Mouse (Mus musculus): ENCODE data around the gene Rps6ka1.
A peak's percentile ranks its signal among the peaks of the same experiment; 100 is the strongest.
"Not testable (repeated sequence)": the region's sequence is repeated elsewhere in the genome, so short reads cannot be mapped to it uniquely, and the experiment has no call there.

Rps6ka1 gene

DNA sequence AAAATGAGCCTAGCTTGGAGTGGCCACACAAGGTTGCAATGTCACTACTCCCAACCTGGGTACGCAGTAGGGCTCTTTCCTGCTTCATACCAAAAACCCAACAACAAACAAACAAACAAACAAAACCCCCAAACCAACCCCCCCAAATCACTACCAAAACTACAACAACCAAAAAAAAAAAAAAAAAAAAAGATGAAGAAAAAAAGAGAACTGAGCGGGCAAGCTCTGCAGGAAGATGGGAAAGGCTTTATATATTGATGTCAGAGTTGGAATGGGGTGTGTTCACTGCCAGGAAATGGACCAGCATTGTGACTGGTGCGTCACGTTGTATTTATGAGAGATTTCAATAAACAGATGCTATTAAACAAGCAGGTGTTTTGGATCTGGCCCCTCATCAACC is 33.0 kb downstream of the Rps6ka1 start:
- no peak for DNase-seq

DNA sequence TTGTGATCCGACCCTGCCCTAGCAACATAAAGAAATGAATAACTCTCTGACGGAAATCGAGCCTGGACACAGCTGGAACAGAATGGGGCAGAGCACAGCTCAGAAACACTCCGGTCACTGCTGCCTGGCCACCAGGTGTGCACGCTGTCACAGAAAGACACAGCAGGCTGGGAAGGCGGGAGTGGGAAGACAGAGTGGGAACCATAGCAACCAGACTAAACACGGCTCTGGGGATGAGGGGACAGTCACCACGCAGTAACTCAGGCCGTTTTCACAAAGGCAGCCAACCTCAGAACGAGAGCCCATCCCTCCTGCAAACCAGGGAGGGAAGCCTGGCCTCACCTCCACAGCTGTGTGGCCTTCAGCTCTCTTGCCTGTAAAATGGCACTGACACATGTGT is 34.0 kb downstream of the Rps6ka1 start:
- peak; percentile 24 for DNase-seq

DNA sequence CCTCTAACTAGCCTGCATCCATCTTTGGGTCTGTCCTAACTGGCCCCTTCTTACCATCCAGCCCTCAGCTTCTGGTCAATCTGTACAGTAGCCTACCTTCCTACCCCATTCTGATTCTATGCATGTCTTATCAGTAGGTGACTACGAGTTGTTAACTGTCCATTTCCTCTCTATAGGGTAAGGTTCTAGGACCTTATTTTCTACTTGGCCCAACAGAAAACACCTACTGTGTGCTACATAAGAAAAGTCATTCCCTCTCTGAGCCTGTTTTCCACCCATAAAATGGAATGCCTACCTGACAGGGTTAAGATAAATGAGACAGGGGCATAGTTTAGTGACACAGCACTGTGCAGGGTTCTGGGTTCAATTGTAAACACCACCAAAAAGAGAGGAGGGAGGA is 41.0 kb downstream of the Rps6ka1 start:
- DNase-seq: no peak

DNA sequence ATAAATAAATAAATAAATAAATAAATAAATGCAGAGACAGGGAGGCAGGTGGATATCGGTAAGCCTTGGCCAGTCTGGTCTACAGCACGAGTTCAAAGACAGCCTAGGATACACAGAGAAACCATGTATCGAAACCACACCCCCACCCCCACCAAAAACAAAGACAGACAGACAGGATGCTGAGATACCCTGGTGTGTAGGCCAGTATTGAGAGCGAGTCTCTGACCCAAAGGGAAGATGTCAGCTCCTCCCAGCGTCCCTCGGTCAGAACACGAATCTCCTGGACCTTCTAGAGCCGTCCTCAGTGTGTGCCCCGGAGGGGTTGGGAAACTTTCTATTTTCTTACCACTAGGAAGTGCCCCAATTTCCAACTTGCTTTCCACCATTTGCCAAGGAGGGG is 42.5 kb downstream of the Rps6ka1 start:
- no peak for DNase-seq

DNA sequence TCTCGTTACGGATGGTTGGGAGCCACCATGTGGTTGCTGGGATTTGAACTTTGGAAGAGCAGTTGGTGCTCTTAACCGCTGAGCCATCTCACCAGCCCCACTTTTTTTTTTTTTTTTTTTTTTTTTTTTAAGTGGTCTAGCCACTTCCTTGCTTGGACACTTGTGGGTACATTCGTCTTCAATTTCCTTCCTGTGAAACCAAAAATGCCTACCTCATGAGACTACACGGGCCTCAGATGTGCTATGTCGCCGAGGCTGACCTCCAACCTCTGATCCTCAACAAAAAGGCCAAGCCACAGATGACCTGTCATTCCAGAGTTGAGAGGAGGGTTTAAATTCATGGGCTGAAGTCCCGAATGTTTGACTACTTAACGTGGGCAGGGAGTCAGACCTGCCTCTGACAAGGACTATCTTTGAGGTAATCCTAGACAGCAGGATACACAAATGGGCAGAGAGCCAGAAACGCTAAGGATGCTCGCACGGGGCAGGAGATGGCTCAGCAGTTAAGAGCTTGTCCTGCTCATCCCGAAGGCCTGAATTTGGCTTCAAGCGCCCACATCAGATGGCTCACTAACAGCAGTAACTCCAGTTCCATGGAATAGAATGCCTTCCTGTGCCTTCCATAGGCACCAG is 43.3 kb downstream of the Rps6ka1 start:
- no peak for DNase-seq

DNA sequence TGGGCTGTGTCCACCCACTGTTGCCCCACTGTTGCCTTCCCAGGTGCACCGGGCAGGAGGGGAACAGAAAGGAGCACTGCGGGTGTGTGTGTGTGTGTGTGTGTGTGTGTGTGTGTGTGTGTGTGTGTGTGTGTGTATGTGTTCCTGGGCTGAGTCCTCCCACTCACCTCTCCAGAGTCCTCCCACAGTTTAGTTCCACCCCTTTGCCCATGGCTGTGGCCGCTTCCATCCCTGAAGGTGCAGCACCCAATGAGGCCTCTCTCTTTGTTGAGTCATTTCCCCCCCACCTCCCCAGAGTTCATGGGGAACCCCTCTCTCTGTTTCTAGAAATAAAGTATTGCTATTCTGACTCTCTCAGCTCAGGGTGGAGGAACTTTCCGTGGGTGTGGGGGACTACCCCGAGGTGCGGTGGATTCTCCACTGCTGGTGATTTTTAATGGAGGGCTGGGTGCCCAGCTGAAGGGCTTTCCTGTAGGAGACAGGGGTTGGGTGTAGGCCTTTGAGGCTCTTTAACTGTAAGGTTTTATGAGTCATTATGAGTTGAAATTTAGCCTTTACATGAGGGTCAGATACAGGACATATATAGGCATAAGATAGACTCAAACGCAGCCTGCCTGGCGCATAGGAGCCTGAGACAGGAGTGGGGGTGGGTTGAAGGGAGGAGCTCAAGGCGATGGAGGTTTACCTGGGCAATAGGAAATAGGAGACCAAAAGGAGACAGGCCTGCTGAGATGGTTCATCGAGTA is 44.4 kb downstream of the Rps6ka1 start:
- no peak for DNase-seq

DNA sequence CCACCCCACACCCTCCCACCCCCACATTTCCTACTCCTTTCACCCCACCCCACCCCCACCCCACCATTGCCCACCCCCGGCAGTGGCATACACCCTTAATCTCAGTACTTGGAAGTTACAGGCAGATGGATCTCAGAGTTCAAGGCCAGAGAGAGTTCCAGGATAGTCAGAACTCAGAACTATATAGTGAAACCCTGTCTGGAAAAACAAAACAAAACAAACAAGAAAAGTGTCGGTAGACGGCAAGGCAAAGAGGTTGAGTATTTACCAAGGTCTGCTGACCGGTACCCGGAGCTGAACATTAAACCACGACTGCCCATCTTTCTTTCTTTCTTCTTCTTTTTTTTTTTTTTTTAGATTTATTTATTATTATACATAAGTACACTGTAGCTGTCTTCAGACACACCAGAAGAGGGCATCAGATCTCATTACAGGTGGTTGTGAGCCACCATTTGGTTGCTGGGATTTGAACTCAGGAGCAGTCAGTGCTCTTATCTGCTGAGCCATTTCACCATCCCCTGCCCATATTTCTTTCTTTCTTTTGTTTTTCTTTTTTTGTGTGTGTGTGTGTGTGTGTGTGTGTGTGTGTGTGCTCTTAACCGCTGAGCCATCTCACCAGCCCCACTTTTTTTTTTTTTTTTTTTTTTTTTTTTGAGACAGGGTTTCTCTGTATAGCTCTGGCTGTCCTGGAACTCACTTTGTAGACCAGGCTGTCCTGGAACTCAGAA is 45.7 kb downstream of the Rps6ka1 start:
- not testable (repeated sequence) for DNase-seq

DNA sequence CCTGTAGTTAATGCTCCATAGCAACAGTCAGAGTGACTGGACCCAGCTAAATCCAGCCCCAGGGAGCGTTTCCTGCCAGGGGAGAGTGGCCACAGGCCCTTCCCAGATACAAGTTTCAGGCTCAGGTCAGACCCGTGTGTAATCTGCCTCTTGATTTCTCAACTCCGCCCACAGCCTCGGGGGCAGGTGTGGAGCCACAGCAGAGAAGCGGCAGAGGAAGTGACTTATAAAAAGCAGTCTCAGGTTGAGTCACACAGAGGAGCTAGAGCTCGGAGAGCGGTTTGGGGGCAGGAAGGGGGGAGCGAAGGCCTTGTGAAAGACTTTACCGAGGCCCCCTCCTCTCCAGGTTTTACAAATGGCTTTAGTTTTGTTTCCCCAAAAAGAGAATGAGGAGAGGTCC is 46.6 kb downstream of the Rps6ka1 start:
- DNase-seq: peak; percentile 60

DNA sequence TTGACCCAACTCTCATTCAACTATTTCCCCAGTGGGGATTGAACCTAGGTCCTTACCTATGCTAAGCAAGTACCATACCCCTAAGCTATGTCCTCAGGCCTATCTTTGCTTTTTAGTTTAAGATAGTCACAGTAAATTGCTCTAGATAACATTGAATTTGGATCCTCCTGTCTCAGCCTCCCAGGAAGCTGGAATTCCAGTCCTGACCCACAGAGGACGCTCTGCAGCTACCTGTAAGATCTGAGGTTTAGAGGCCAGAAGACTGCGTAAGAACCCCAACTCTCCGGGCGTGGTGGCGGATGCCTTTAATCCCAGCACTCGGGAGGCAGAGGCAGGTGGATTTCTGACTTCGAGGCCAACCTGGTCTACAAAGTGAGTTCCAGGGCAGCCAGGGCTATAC is 47.1 kb downstream of the Rps6ka1 start:
- DNase-seq: no peak

DNA sequence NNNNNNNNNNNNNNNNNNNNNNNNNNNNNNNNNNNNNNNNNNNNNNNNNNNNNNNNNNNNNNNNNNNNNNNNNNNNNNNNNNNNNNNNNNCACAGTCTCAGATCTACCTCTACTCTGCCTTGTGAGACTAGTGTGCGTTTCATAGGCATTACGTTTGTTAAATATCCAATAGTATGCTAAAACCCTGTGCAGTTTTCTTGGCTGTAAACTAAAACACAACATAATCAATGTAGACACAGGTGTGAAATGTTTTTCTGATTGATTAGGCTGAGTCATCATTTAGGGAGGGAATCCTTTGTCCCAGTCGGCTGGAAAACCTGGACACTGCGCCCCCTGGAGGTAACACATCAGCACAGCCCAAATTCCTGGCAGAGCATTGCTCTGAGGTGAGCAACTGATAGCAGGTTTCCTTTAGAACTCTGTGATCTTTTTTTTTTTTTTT is 48.2 kb downstream of the Rps6ka1 start:
- no peak for DNase-seq

DNA sequence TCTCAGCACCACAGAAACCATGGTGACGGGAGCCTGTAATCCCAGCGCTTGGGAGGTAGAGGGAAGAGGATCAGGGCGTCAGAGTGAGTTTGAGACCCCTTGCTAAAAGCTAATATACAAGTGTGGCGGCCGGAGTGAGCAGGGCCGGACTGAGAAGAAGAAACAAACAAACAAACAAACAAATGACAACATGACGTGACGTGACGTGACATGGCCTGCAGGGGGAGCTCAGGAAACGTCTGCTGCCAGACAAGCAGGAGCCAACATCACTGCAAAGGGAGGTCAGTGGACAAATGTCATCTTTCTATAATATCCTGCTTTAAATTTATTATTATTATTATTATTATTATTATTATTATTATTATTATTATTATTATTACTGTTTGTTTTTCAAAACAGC is 51.0 kb downstream of the Rps6ka1 start:
- no peak for DNase-seq

DNA sequence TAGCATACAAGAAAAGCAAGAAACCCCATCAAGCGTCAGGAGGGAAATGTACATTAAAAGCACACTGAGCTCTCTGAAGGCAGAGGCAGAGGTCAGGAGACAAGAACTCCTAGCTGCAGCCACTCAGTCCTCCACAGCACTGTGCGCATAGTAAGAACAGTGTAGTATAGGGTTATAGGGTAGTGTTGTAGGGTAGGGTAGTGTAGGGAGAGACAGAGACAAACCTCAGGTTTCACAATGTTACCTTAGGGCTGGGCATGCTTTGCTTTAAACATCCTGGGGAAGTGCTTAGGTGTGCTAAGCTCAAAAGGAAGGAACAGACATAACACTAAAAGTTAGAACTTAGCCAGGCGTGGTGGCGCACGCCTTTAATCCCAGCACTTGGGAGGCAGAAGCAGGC is 52.4 kb downstream of the Rps6ka1 start:
- no peak for DNase-seq

DNA sequence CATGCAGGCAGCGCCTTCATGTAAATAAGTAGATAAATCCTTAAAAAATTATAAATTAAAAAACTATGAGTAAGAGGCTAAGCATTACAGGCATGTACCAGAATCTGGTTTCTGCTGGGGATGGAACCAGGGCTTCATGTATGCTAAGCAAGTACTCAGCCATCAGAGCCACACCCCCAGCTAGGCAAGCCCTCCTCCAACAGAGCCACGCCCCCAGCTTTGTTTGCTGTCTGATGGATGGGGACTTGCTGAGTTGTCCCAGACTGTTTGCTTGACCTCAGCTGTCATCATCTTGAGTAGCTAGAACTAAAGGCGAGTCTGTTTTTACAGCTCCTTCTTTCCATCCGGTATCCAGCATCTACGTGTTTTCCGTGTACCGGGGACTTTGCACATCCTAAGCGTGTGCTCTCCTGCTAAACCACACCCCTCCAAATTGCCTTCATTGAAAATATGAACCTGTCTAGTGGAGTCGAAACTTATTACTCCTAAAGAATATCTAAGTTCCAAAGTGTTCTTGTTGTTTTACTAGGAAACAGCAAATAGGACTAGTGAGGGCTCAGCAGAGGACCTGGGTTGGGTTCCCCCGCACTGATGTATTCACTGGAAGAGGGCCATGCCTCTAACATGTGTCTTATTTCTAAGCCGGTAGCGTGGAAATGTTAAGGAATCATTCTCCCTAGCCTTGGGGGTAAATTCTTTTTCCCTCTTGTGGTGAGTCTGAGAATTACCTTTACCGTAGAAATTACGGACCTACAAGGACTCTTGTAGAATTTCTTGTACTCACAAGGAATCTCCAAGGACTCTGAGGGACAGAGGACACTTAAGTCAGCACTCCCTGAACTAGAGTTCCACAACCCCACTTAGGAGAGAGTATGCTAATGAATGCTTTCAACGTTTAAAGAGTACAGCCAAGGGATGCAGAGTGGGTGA is 54.4 kb downstream of the Rps6ka1 start:
- DNase-seq: no peak

DNA sequence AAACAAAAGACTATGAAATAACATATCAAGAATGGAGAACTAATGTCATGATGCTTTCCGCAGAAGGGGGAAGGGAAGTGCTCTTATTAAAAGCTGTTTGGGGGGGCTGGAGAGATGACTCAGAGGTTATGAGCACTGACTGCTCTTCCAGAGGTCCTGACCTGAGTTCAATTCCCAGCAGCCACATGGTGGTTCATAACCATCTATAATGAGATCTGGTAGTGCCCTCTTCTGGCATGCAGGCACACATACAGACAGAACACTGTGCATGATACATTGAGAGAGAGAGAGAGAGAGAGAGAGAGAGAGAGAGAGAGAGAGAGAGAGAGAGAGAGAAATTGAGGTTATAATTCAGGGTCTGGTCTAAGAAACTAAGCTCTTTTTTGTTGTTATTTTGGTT is 57.1 kb downstream of the Rps6ka1 start:
- no peak for DNase-seq

DNA sequence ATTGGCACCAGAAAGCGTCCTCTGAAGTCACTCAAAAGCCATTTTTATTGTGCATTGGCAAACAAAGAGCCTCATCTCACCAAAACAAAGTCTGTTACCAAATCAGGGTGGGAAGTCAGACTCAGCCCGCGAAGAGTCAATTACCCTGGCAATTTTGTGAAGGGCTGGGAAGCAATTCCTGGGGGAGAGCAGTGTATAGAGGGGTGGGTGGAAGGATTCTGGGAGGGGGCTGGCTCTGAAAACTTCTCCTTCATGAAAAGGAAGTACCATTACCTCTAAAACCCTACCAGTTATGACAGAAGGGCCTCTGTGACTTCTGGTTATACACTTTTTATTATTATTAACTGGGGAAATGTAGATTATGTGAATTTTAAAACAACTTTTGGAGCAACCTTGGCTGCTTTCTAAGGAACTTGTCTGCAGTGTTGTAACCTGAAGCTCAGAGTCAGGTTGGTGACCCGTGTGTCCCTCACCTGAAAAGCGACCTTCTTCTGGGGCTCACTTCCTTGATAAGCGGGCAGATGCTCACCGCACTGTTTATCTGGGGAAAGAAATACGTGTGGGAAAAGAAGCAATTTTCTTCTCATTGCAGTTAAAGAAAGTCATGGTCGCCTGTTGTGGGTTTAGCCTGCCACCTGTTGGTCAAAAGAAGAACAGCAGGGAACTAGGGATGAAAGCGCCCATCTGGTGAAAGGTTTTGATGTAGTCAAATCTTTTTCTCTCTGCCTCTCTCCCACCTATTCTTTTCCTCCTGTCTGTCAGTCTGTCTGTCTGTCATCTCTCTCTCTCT is 58.1 kb downstream of the Rps6ka1 start:
- peak; percentile 49 for DNase-seq

DNA sequence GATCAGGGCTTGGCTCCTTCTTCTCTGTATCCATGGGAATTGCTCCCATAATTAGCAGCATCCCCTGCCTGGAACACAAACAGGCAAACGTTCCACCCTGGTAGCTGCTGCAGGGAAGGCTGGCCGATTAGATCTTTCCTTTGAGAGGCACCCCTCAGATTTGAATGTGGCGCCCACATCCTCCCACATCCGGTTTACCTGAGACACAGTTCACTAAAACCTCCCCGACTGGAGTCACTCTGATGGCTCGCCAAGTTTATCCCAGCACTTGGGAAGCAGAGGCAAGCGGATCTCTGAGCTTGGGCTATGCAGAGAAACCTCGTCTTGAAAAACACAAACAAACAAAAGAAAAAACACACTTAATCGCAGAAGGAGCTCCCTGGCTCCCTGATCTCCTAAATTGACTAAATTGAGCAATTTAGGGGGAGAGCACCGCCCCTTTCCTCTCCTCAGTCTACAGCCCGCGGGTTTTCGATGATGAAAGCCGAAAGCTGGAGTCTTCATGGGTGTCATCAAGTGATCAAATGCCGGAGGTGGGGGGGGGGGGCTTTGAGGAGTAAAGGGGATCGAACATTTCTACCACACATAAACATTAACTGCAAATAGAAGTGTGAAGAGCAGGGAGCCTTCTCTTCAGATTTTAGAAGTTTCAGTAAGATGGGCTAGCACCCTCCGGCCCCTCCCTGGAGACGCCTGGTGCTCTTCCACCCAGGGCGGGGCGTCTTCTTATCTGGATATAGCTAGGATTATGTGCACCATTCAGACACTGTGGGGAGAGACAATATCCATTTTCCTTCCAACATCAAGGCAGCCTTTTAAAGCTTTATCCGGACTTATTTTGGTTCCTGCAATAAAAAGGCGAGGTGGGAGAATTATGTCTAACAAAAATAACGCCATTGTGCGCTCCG is 59.5 kb downstream of the Rps6ka1 start:
- no peak for DNase-seq

DNA sequence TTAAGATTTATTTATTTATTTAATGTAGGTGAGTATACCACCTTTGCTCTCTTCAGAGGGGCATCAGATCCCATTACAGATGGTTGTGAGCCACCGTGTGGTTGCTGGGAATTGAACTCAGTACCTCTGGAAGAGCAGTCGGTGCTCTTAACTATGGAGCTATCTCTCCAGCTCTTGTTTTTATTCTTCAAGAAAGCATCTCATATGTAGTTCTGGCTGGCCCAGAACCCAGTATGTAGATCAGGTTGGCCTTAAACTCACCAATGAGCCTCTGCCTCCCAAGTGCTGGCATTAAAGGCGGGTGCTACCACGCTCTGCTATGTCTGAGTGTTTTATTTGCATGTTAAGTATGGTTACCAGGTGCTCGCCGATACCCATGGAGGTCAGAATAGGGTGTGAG is 60.2 kb downstream of the Rps6ka1 start:
- no peak for DNase-seq

DNA sequence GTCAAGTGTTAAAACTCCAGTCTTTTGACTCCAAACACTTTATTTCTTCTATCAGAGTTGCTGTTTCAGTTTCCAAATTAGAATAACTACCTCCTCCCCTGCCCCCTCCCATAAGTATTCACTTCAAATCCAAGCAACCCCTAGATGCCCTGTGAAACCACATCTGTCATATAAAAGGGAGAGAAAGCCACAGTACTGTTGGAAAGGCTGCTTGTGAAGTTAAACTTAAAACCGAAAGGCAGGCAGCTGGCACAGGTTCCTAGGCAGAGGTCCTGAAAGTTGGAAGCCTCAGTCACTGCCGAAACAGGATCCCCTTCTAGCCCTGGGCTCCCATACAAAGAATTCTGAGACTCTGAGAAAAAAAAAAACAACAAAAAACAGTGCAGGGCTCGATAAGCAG is 61.9 kb downstream of the Rps6ka1 start:
- DNase-seq: no peak

DNA sequence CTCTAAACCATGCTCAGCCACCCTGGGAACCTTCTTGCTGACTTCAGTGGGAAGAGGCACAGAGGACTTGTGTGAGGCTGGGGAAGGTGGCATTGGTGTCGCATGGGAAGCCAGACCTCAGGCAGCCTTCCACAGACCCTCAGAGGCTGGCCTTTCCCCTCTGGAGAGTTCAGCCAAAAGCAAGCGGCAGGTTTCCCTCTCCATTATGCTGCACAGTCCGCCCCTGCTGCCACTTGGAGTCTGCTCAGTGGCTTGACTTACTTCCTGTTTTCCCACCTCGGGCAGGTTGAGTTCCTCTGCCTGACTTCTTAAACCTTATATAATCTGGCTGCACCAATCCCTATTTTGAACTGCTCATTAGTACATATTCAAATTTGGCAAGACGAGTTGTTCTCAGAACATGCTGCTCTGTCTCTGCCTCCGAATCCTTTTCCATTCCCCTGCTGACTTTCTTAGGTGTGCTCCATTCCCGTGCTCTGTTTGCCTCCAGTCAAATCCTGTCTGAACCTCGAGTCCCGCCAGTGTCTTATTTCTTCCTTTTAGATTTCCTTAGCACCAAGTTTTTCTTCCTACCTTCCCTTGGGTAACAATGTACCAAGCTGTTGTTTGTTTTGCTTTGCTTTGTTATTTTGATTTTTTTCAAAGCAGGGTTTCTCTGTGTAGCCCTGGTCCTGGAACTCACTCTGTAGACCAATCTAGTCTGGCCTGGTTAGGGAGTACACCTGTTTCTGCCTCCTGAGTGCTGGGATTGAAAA is 66.6 kb downstream of the Rps6ka1 start:
- DNase-seq: no peak

DNA sequence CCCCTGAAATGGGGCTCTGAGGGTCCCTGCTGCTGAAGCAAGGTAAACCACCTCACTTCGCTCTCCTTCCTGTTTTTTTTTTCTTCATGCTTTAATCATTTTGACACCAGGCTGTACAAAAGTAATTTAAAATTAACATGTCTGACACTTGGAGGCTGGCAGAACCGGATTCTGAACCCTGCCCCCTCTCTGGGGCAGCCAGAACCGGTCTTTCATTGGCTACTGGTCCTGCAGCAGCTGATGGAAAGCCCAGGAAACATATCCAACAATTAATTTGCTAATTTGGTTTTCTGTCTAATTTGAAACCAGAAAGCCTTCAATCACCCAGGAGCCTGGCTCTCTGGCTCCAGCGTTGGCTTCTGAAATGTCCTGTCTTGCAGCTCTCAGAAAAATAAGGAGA is 67.4 kb downstream of the Rps6ka1 start:
- DNase-seq: no peak

Data from right cerebral cortex, postnatal 25 days (tissue).